Mouse (Mus musculus) layer of hippocampus, adult 9-11 months (tissue): ENCODE measurements around the gene Dnmt3c.

Experiments used
- DNase-seq: peaks from one replicate; pipeline ENCODE4 v3.0.0; 2022

The Dnmt3c gene

DNA sequence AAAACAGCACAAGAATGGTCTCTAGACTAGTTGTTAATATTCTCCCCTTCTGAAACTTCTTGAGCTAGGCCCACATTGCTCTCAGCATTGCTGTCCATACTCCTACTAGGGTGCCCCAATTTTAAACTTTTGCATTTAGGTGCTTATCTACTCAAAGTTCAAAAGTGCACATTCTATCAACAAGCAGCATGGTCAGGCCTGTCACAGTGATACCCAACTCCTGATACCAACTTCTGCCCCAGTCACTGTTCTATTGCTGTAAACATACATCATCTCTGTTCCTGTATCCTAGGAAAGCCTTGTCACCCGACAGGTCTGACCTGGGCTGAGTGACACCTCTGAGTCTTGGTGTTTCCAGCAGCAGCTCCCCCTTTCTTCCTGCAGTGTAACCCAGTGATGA lies 26.6 kb downstream of the Dnmt3c start:
- DNase-seq = no peak

DNA sequence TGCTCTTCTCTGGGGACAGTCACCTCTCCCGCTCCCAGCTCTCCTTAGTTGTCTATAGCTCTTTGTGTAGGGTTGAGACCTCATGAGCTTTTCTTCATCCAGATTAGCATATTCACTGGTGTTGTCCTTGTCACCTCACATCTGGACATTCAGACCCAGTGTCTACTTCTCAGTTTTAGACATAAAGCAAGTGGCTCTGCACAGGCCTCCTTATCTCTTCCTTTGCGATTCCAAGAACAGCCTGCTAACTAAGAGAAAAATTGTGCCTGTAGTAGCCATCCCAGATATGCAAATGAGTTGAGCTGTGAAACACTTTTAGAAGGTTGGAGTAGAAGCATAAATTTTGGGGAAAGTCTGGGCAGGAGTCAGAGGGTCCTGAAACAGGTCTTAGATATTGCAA lies 28.0 kb downstream of the Dnmt3c start:
- no peak for DNase-seq

DNA sequence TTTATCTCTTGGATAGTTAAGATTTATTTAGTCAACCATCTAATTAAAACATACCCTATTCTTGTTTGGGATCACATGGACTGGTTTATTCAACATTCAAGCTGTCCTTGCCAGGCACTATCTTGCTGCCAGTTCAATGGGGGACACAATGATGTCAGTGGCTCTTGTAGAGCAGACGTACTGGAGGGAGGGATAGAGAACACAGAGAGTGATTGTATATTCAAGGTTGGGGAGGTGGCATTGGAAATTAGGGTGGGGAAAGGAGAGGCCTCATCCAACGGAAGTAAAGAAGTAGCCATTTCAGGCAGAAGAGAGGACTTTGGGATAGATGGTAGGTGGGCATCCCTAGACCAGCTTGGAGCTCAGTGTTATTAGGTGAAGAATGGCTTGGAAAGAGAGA lies 28.4 kb downstream of the Dnmt3c start:
- peak; percentile 13 for DNase-seq

DNA sequence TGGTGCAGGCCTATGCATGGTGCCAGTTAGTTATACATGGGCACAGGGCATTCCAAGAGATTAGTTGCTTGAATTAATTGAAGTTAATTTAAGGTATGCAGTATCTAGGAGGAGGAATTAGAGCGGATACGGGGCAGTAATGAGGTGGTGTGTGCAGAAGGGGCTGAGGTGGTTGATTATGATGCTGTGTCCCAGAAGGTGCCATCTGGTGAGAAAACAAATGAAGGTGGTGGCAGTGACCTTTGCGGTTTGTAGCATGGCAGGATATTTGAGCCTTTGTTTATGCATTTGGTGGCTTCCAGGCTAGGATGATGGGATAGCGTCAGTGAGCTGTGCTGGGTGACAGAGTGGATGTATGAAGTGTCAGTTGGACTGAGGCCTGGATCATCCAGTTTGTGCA lies 28.8 kb downstream of the Dnmt3c start:
- DNase-seq = no peak

DNA sequence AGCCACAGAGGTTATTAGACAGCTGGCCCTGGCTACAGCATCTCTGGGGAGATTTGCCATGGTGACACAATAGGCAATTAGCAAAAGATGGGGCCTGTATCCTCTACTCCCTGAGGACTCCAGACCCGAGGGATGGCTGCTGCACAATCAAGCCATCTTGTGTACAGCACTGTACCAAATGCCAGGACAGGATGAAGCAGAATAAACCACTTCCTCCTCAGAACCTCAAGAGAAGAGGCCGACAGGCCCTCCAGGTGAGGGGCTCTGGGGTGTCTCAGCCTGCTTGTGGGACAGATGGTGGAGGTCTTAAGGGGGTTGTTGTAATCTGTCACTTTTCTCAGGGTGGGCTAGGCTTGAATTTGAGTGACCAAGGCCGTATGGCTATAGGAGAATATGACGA lies 37.6 kb downstream of the Dnmt3c start:
- DNase-seq = no peak

DNA sequence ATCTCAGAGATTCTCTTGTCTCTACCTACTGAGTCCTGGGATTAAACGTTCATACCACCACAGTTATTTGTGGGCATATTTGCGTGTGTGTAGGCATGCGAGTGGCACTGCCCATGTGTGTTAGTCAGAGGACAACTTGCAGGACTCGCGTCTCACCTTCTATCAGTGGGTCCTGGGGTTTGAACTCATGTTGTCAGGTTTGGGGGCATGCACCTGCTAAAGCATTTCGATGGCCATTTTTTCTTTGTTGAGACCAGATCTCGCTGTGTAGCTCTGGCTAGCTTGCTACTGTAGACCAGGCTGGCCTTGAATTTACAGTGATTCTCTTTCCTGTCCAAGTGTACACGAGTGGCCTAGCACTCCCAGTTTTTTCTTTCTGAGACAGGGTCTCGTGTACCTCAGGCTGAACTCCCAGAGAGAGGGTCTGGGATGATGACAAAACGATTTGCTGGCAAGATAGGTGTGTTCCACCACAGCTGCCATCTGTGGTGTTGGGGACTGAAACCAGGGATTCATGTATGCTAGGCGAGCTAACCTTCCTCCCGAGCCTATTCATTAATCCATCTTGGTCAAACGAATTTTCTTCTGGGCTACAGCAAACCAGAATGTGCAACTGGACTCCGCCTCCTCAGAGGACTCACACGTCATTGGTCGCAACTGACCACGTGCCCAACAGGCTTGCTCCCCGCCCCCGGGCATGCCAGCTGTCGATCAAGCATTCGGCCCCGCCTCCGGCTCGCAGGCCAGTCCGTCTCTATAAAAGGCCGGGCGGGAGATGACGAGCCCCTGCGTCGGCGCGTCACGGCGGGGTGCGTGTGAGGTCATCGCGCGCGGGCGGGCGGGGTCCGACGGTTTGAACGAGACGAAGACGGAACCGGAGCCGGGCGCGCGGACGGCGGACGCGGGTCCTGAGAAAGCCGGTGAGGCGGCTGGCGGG lies 44.3 kb downstream of the Dnmt3c start, which contains the start of gene Mapre1:
Mapre1 (plus strand) TSS at position 775 of the 937 bp plus-strand sequence.
- peak; percentile 100 for DNase-seq

DNA sequence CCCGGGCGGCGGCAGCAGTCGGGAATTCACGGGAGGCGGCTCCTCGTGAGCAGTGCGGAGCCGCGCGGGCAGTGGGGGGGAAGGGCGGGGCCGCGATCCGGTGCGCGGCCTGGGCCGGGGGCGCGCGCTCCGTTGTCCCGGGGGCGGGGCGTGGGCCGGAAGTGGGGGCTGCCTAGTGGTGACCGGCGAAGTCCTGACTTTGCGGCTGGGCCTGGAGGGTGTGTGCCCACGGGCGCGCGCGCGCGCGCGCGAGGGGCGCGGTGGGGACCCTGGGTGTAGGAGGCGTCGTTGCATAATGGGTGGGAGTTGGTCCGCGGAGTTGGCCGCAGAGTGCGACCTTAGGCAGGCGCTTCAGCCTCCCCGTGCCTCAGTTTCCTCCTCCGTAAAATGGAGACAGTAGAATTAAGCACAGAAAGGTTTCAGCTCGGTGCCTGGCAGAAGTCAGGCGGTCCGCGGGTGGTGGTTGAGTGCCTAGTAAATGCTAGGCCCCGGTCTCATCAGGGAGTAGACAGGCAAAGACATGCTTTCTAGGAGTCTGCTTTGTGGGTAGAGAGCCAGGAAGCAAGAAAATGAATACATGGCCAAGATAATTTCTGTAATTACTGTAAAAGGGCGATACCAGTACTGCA lies 45.1 kb downstream of the Dnmt3c start:
- DNase-seq = peak; percentile 14

DNA sequence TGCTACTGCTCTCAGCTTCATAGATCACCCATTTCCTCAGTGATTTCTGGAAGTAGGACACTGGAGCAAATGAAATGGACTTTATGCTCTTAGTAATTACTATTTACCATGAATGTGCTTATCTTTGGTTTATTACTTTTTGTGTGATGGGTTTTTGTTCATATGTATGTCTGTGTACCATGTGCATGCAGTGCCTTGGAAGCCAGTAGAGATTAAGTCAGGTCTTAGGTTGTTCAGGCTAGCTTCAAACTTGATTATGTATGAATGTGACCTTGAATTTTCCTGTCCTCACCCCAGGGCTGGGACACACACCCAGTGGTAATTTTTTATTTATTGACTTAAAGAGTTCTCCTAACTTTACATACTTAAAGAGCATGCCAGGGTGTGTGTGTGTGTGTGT lies 51.5 kb downstream of the Dnmt3c start:
- DNase-seq = no peak

DNA sequence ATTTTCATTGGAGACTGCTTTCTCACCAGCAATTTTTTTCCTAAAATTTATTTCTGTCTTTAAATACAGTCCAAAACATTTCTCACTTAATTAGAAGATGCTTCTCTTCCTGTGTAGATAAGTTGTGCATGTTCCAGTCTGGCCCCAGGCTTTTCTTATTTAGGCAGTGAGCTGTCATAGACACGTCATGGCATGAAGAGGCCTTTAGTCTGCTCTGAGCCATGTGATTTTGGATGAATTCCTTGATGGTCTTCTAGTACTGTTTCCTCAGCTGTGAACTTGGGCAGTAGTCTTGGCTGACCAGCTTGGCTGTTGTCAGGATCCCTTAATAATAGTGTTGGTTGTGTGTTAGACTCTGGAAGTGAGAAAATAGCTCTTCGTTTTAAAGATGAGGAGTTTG lies 53.9 kb downstream of the Dnmt3c start:
- no peak for DNase-seq

DNA sequence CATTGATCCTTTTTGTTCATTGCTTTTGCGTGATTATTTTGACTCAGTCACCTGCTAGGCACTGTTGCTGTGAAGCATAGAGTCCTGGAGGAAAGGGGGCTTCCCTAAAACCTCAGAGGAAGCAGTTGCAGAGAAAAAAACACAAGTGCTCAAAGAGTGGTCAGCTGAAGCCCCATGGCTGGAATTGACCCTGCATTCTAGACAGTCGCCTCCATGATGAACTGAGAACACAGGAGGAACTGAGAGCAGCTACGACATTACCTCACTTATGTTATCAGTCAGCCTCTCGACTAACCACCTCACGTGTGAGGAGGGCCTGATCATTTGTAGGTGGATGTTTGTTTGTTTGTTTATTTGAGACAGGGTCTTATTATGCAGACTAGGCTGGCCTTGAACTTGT lies 65.7 kb downstream of the Dnmt3c start:
- no peak for DNase-seq

DNA sequence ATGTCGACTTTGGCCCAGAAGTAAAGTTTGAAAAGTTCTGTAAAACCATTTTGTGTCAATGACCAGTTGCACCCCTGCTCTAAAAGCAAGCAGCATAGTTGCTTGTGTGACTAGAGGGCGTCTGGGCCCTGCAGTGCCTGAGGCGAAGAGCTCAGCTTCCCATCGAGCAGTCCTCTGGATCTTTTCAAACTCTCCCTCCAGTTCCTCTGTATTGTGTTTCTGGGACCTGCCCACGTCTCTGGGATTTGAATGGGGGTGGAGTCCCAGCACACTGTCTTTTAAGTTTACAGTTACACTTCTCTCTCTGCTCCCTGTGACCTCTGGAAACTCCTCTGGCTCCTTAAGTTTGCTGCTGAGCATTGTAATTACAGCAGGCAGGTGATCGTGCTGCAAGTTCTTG lies 71.0 kb downstream of the Dnmt3c start:
- no peak for DNase-seq

DNA sequence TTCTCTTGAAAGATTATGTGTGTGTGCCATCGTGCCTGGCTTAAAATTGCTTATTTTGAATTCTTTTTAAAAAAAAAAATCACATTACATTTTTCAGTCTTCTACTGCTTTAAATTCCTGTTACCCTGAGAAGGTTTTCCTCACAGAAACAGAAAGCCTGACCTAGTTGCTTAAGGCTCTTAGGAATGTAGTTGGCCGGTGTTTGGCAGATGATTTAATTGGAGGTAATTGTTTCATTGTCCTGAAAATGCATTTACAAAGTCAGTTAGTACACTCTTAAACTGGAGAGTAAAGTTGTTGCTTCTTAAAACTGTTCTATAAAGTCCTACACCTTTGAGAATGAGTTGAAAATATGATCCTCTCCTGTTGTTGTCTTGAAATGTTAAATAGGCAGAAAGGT lies 72.4 kb downstream of the Dnmt3c start:
- no peak for DNase-seq

DNA sequence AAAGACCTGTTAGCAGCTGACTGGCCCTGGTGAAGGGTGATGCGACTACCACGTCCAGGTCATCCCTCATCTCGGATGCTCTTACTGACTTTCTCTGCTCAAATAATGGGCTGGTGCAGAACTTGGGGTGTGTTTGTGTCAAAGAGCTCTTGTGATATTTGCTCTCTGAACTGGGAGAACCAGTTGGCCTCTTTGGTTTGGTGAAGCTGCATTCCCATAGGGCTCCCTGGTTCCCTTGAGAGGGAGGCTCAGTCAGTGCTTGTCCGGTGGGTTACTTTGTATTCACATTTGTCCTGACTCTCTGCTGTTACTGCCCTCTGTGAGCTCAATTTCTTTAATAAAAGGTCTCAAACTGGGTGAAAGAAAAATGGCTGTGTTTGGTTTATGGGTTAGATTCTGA lies 76.5 kb downstream of the Dnmt3c start:
- no peak for DNase-seq

DNA sequence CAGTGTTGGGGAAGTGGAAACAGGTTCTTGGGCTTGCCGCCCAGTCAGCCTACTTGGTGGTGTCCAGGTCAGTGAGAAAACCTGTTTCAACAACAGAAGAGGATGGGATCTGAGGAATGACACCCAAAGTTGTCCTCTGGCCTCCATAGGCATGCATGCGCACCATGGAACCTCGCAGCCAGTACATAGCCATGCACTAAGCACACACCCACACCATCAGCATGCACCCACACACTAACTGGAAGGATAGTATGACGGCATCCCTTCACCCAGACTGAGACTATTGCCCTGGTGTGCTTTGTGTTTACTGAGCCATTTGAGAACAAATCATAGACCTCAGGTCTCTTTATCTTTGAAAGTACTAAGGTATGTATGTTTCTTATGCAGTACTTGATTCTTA lies 79.0 kb downstream of the Dnmt3c start:
- DNase-seq = no peak

DNA sequence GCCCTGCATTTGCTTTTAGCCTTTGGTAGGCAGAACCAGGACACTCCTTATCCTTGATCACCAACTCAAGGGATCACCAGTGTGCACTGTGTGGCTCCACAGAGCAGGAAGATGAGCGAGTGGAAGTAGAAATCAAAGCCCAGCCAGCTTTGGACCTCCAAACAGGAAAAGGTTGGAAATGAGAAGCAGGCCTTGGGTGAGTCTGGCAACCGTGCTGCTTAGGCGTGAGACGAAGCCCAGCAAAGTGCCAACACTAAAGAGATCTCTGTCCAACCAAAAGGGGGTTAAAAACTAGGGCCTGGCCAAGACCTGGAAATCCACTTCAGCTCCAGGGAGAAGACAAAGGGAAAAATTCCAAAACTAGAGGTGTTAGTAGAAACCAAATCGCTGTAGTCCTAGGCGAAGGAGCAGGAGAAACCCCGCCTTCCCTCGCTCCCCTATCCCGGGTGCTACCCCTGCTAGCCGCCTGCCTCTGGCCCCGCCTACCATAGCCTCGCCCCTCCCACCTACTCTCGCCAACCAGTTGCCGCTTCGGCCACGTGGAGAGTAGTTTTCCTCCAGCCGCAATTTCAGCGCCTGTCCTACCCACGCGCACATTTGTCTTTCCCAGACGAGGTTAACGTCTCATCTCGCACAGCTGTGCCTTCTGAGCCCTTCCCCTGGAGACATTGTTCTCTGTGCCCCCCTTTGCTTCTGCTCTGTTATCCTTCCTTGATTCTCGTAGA lies 82.3 kb downstream of the Dnmt3c start:
- peak; percentile 40 for DNase-seq
